Mouse (Mus musculus) kidney, adult 2 months (tissue): Measurements from ENCODE around the gene Ctnna2. TPM values are rescaled to one million over a fixed set of nuclear protein-coding genes. Genes with fewer than 3 reads are reported as not detected.

Source experiments
- DNase-seq: peaks from one replicate; pipeline ENCODE4 v3.0.0; 2021
- H3K27ac ChIP-seq: fragments of 200-500 bp; 2 replicates; pipeline ENCODE4 v1.5.1; 2012; ENCODE audit warnings: low read depth, low read length, control low read depth, inconsistent platforms; ENCODE audit not compliant: insufficient read depth
- H3K27me3 ChIP-seq: fragments of 200-500 bp; replicated peaks from 2 replicates; pipeline ENCODE4 v1.6.1; 2012; ENCODE audit warnings: mild to moderate bottlenecking, moderate library complexity, low read length, inconsistent platforms; ENCODE audit not compliant: control insufficient read depth, insufficient read depth
- H3K36me3 ChIP-seq: fragments of 200-500 bp; 2 replicates; pipeline ENCODE4 v1.6.1; 2012; ENCODE audit warnings: mild to moderate bottlenecking, moderate library complexity, low read length, inconsistent platforms; ENCODE audit not compliant: control insufficient read depth, insufficient read depth
- H3K4me1 ChIP-seq: fragments of 200-500 bp; 2 replicates; pipeline ENCODE4 v1.6.1; 2011; ENCODE audit warnings: low read length; ENCODE audit not compliant: control insufficient read depth, insufficient read depth
- H3K4me3 ChIP-seq: fragments of 200-500 bp; 2 replicates; pipeline ENCODE4 v1.5.1; 2011; ENCODE audit warnings: mild to moderate bottlenecking, low read depth, low read length, control low read depth; ENCODE audit not compliant: insufficient read depth
- CTCF ChIP-seq: fragments of 200-500 bp; conservative IDR thresholded peaks from 2 replicates; pipeline ENCODE4 v1.5.1; 2011; ENCODE audit warnings: low read depth, mild to moderate bottlenecking, control low read depth, low read length, moderate library complexity, mixed read lengths; ENCODE audit not compliant: insufficient read depth, insufficient read length
- POLR2A ChIP-seq: fragments of 200-500 bp; IDR thresholded peaks from one replicate; pipeline ENCODE4 v1.6.1; 2011; ENCODE audit warnings: low read depth, low read length, control low read depth
- WGBS: fragments of 180-500 bp; shearing (Covaris S2); methylation state at CpG from one replicate; pipeline ENCODE4 v1.1.7; 2018; 5-methylcytosine and 5-hydroxymethylcytosine counted together
- polyA plus RNA-seq: library from polyadenylated mRNA; depleted of rRNA; stranded (reverse); fragments of >200 nt; gene quantifications from 2 replicates; pipeline ENCODE4 v1.2.3, GENCODE M21; 2012

The Ctnna2 gene
- polyA plus RNA-seq, 1 experiment, result 0.80 TPM

DNA sequence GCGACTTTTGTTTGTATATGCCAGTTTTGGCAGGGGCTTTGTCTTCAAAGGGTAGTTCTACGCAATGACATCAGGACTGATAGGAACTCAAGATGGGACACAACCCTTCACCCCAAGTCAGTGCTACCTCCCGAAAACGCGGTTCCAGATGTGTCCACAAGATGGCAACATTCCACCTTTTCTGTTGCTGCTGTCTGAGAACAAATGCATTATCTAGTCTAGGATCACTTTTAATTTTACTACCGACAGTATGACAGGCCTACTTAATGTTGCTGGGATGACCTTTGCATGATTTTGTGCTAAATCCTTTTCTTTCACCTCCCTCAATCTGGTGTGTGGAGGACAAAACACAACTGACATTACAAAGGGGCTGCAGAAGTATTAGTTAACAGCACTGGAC lies 329.4 kb downstream of the Ctnna2 start:
- H3K4me3 ChIP-seq, result no peak overlapping the region
- no peaks in the 10 kb centered on the region for H3K36me3 ChIP-seq
- DNase-seq, result peak; percentile 39
- 9% methylated on average over 6 of the region's 6 CpGs for WGBS
- TF ChIP-seq CTCF (peak; percentile 77), POLR2A (no peak)
- no peaks in the 10 kb centered on the region for H3K27me3 ChIP-seq
- no peak overlapping the region for H3K27ac ChIP-seq
- no peaks in the 10 kb centered on the region for H3K4me1 ChIP-seq

DNA sequence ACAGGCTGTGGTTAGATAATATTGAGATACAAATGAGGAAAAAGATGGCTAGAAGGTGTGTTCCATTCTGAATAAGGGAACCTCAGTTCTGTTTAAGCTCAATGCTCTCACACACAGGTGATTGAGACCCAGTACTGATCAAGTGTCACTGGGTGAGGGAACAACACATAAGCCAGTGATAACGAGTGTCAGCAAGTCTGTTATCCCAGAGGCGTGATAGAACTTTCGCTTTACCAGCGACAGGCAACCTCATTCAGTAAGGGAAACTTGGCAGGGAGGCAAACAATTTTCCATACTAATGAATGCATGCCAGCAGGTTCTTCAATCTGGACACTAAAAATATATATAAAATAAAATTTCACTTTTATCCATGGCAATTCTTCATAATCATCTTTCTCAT lies 334.9 kb downstream of the Ctnna2 start:
- Histone ChIP-seq H3K4me1 (no peaks in the 10 kb centered on the region), H3K36me3 (no peaks in the 10 kb centered on the region), H3K27ac (no peak overlapping the region), H3K27me3 (no peaks in the 10 kb centered on the region), H3K4me3 (no peak overlapping the region)
- DNase-seq, result no peak
- no peak for TF ChIP-seq CTCF
- TF ChIP-seq POLR2A, result no peak
- 77% methylated on average over 4 of the region's 4 CpGs for WGBS

DNA sequence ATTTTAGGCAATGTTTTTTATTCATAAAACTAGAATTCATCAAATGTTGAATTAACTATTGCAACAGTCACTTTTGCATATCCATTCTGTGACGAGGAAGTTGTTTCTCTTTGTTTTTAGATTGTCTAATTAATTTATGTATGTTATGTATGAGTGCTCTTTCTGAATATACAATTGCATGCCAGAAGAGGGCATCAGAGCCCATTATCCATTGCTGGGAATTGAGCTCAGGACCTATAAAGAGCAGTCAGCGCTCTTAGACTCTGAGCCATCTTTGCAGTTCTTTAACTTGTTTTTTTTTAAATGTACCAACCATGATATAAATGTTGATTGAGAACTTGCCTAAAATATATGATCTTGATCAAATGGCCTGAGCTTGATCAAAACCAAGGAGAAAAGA lies 340.7 kb downstream of the Ctnna2 start:
- no peak for TF ChIP-seq POLR2A
- TF ChIP-seq CTCF, result no peak
- WGBS, result 68% methylated on average over 2 of the region's 2 CpGs
- no peak overlapping the region for H3K4me3 ChIP-seq

DNA sequence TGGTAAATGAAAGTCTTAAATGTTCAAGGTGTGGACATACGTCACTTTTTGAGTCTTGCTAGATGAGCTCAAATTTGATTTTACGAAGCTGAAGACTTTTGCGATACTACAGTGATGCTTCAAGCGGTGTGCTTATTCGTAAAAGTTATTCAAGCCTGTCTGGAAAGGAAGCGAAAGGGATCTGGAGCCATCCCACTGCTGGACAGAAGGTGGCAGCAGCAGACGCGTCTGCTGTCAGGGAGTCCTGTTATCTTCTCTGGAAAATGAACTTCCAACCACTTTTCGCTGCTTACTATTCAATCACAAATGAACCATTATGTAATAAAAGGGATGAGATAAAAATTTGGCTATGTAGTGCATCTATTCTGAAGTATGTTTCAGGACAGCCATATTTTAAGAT lies 345.5 kb downstream of the Ctnna2 start:
- no peaks in the 10 kb centered on the region for H3K36me3 ChIP-seq
- DNase-seq, result peak; percentile 49
- no peaks in the 10 kb centered on the region for H3K4me1 ChIP-seq
- no peaks in the 10 kb centered on the region for H3K27me3 ChIP-seq
- no peak overlapping the region for H3K27ac ChIP-seq
- WGBS, result 19% methylated on average over 9 of the region's 9 CpGs
- H3K4me3 ChIP-seq, result no peak overlapping the region
- TF ChIP-seq POLR2A (no peak), CTCF (peak; percentile 74)

More for the DNA sequence above, 340.7 kb downstream of the Ctnna2 start:
- DNase-seq, result no peak
- H3K4me1 ChIP-seq, result no peaks in the 10 kb centered on the region
- H3K36me3 ChIP-seq, result no peaks in the 10 kb centered on the region
- no peaks in the 10 kb centered on the region for H3K27me3 ChIP-seq
- H3K27ac ChIP-seq, result no peak overlapping the region

DNA sequence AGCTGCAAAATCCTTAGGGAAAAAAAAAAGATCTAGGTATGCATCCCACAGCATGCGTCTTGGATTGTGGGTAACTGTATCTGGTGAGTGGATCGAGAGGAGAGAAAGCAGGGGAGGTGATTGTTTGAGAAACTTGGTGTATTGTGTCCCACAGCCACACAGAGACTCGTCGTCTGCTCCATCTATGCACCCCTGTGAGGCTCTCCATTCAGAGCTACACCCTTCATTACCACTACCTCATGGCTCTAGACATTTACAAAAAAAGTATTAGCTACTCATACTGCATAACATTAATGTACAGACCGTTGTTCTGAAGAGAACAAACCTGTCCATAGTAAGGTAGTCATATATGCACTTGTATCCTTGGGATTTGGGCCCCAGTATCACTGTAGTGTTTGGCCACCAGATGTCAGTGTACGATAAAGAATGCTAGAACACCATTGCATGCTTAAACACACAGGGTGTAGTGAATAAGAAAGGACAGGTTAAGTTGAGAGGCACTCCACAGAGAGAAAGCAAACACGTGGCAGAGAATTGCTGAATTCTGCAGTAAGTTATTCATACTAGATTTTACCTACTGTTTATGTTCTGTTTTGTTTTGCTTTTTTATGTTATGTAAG lies 350.8 kb downstream of the Ctnna2 start:
- no peaks in the 10 kb centered on the region for H3K36me3 ChIP-seq
- WGBS, result 50% methylated on average over 7 of the region's 7 CpGs
- TF ChIP-seq CTCF, result no peak
- TF ChIP-seq POLR2A, result no peak
- no peaks in the 10 kb centered on the region for H3K27me3 ChIP-seq
- DNase-seq, result peak; percentile 59
- H3K4me3 ChIP-seq, result no peak overlapping the region
- no peak overlapping the region for H3K27ac ChIP-seq
- H3K4me1 ChIP-seq, result no peaks in the 10 kb centered on the region

DNA sequence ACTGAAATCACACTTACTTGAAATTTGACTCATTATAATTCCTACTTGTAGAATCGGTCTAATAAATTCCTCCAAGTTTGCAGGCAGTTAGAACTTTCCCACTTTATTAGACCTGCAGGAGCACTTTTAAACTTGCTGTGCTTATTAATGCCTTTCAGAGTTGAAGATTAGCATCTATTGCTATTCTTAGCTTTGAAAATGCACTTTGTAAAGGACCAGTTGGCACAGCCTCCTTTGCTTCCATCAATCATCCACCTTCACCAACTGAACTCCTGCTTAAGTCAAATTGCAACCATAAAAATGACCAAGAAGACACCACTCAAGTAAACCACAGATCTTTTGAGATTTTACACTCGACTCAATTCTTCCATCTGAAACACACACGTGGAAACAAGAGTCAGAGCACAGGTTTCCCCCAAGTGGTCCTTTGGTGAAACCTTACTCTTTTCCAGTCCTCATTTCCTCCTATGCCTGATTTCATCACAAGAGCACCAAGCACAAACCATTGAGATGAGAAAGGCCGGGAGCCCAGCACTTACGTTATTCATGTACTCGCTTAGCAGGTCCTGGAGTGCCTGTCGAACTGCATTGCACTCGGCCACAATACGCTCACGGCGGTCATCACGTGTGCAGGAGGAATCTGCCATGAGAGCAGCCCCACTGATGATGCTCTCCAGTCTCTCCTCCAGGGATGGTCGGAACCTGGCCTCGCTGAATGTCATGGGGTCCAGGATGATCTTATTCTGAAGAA lies 374.7 kb downstream of the Ctnna2 start:
- peak; percentile 85 for DNase-seq
- Histone ChIP-seq H3K27ac (peak overlapping the region; percentile 100), H3K4me3 (no peak overlapping the region), H3K36me3 (no peaks in the 10 kb centered on the region), H3K4me1 (peaks cover 11% of the 10 kb centered on the region; the same call in 1 of the 2 replicates), H3K27me3 (no peaks in the 10 kb centered on the region)
- TF ChIP-seq CTCF, result no peak
- TF ChIP-seq POLR2A, result no peak
- 65% methylated on average over 14 of the region's 14 CpGs for WGBS

DNA sequence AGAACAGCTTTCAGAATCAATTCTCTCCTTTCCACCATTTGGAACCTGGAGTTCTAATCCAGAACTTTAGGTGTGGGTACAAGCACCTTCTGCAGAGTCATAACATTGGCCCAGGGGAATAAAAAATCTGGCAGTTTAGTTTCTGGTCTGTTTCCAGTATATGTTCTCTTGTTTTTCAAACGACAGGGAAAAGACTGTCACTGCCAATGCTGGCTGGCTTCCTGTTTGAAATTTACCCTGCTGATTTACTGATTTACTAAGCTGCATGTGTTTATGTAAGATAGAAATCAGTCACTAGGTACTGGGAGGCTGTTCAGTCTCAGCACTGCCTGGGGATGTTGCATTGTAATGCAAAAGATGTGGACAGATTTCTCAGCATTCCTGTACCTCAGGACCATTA lies 375.6 kb downstream of the Ctnna2 start:
- peak; percentile 84 for DNase-seq
- 6% methylated on average over 1 of the region's 1 CpGs for WGBS
- no peak overlapping the region; the same call in 1 of the 2 replicates for H3K4me3 ChIP-seq
- TF ChIP-seq CTCF (no peak), POLR2A (no peak)
- H3K36me3 ChIP-seq, result no peaks in the 10 kb centered on the region
- H3K27me3 ChIP-seq, result no peaks in the 10 kb centered on the region
- H3K4me1 ChIP-seq, result peaks cover 11% of the 10 kb centered on the region; the same call in 1 of the 2 replicates
- H3K27ac ChIP-seq, result peak overlapping the region; percentile 100
